Comparison of ENCODE assay signal across 31 mouse cellular contexts in the genomic region with DNA sequence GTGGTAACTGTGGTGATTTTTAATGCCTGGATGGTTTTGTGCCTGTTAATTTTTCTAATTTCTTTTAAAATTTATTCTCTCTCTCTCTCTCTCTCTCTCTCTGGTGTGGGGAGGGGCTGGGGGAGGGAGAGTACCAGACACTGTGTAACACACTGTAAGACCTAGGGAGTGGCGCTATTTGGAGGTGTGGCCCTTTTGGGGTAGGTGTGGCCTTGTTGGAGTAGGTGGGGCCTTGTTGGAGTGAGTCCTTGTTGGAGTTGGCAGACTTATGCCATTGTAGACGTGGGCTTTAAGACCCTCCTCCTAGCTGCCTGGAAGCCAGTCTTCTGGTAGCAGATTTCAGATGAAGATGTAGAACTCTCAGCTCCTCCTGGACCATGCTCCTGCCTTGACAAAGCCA.
"Had no signal": no experiment of that assay in that cellular context is flagged by ENCODE, and none has a peak within 500 bp of the region (broad histone marks: within the 10 kb centered on the region; RNA-seq: fewer than 3 reads in every experiment).

No protein-coding gene starts in this region.

- H3K27ac ChIP-seq: limb, embryonic 10.5 days; limb, embryonic 12.5 days; limb, embryonic 13.5 days; limb, embryonic 15.5 days; liver, embryonic 12.5 days; liver, embryonic 13.5 days; liver, embryonic 14.5 days; liver, embryonic 15.5 days; lung, embryonic 15.5 days; macrophage; midbrain, embryonic 10.5 days; midbrain, embryonic 12.5 days; midbrain, embryonic 13.5 days; midbrain, embryonic 15.5 days; neural tube, embryonic 12.5 days had no signal

- DNase-seq: left cerebral cortex, postnatal 4 days; liver; liver, embryonic 13.5 days; liver, postnatal 0 days; lung, adult 18-20 months; lung, adult 2 months; lung, embryonic 14.5 days; lung, postnatal 10 days; lung, postnatal 14 days; lung, postnatal 36 days; lung, postnatal 4 days had no signal

- H3K9ac ChIP-seq: limb, embryonic 12.5 days; limb, embryonic 13.5 days; limb, embryonic 15.5 days; liver, embryonic 12.5 days; liver, embryonic 13.5 days; liver, embryonic 14.5 days; liver, embryonic 15.5 days; liver, postnatal 0 days; lung, embryonic 14.5 days; lung, embryonic 15.5 days; midbrain, embryonic 12.5 days; midbrain, embryonic 13.5 days; midbrain, embryonic 15.5 days; neural tube, embryonic 12.5 days had no signal

- H3K4me1 ChIP-seq: liver, embryonic 12.5 days; liver, embryonic 13.5 days; liver, embryonic 15.5 days; lung, embryonic 15.5 days; megakaryocyte, embryonic 14.5 days had no signal

- H3K36me3 ChIP-seq: limb, embryonic 10.5 days; limb, embryonic 12.5 days; limb, embryonic 13.5 days; limb, embryonic 15.5 days; liver, embryonic 12.5 days; liver, embryonic 13.5 days; liver, embryonic 15.5 days; lung, embryonic 15.5 days; midbrain, embryonic 10.5 days; midbrain, embryonic 12.5 days; midbrain, embryonic 13.5 days; midbrain, embryonic 15.5 days; neural tube, embryonic 12.5 days had no signal

- H3K4me2 ChIP-seq: limb, embryonic 12.5 days; limb, embryonic 13.5 days; limb, embryonic 15.5 days; liver, embryonic 11.5 days; liver, embryonic 12.5 days; liver, embryonic 13.5 days; liver, embryonic 15.5 days; lung, embryonic 14.5 days; lung, embryonic 15.5 days; midbrain, embryonic 11.5 days; midbrain, embryonic 12.5 days; midbrain, embryonic 13.5 days; midbrain, embryonic 15.5 days; neural tube, embryonic 12.5 days had no signal

- H3K4me3 ChIP-seq: limb, embryonic 10.5 days; limb, embryonic 12.5 days; limb, embryonic 13.5 days; limb, embryonic 15.5 days; liver, embryonic 12.5 days; liver, embryonic 13.5 days; liver, embryonic 15.5 days; lung, embryonic 15.5 days; megakaryocyte, embryonic 14.5 days; midbrain, embryonic 10.5 days; midbrain, embryonic 12.5 days; midbrain, embryonic 13.5 days; midbrain, embryonic 15.5 days; myocyte; neural tube, embryonic 12.5 days had no signal

- ATAC-seq: liver, embryonic 12.5 days; liver, postnatal 0 days; lung, postnatal 0 days; midbrain, embryonic 13.5 days; midbrain, embryonic 15.5 days; midbrain, embryonic 16.5 days had no signal

- H3K27me3 ChIP-seq: midbrain, embryonic 15.5 days had no signal

- H3K9me3 ChIP-seq: limb, embryonic 10.5 days; limb, embryonic 12.5 days; limb, embryonic 13.5 days; limb, embryonic 15.5 days; liver, embryonic 12.5 days; liver, embryonic 13.5 days; liver, embryonic 15.5 days; lung, embryonic 15.5 days; midbrain, embryonic 13.5 days; midbrain, embryonic 15.5 days; neural tube, embryonic 12.5 days had no signal
